Mouse (Mus musculus): ENCODE results near the gene Caskin1. TPM values are rescaled to one million over a fixed set of nuclear protein-coding genes. Genes with fewer than 3 reads are reported as not detected.

Gene Caskin1
- polyA plus RNA-seq, 1 experiment = 0.34 TPM

GRCm38 (mm10) chr17:24507129-24507664 lies 18.8 kb downstream of the Caskin1 start:
- Histone ChIP-seq H3K27ac (ENCODE audit: insufficient read depth, low read depth, low read length) (no peak overlapping the region), H3K4me1 (ENCODE audit: control insufficient read depth, insufficient read depth, low read length) (no peaks in the 10 kb centered on the region), H3K4me3 (ENCODE audit: insufficient read depth, low read length) (no peak overlapping the region)
- no peak for TF ChIP-seq CTCF (IDR thresholded peaks at IDR 0.05; ENCODE audit: low read depth, low read length)
- no peak for TF ChIP-seq POLR2A (IDR thresholded peaks at IDR 0.05; ENCODE audit: borderline replicate concordance, low read depth, low read length)

DNA sequence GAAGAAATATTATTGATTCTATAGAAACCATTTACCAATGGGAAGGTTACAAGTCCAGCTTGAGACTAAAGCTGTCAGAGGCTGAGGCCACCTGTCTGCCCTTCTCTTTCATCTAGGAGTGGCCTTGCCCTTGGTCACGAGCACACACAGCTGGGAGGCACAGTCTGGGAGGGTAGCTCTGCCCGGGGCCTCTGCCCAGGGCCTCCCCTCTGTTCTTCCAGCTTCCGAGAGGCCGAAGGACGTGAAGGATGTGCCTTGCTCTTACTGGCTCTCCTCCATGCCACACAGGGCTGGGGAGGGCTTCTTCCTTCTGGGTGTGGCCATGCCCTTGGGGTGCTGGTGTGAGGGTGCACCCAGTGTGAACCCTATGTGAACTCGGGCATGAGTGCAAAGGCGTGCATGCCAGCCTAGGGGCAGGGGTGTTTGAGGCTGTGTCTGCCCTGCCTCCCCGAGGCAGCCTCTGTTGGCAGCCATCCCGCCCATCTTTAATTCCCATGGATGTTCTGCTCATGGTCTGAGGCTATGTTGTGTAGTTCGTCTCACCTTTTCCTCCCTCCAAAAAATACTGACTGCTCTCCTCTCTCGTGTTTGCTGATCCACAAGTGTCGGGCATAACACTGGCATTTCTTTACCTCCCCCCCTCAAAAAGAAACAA lies 19.5 kb downstream of the Caskin1 start:
- H3K4me3 ChIP-seq (ENCODE audit: insufficient read depth, low read length) = no peak overlapping the region
- H3K27ac ChIP-seq (ENCODE audit: insufficient read depth, low read depth, low read length) = no peak overlapping the region
- no peak for TF ChIP-seq POLR2A (IDR thresholded peaks at IDR 0.05; ENCODE audit: borderline replicate concordance, low read depth, low read length)
- no peak for TF ChIP-seq CTCF (IDR thresholded peaks at IDR 0.05; ENCODE audit: low read depth, low read length)
- no peaks in the 10 kb centered on the region for H3K4me1 ChIP-seq (ENCODE audit: control insufficient read depth, insufficient read depth, low read length)

DNA sequence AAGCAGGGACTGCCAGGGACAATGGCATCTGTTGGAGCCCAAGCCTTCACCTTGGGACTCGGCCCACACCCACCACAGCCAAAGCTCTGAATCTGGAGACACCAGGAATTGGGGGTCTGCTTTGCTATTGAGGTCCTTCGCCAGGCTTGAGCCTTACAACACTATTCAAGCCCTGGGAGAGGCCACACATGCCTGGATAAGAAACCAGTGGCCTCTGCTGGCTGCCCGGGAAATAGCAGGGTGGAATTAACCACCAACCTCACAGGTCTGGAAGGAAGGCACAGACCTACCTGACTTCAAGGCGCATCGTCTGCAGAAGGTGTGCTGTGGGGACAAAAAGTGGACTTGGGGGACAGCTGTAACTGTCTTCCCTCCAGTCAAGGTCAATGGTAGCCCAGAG lies 25.2 kb downstream of the Caskin1 start:
- H3K4me3 ChIP-seq (ENCODE audit: insufficient read depth, low read length) = no peak overlapping the region
- H3K27ac ChIP-seq (ENCODE audit: insufficient read depth, low read depth, low read length) = no peak overlapping the region
- TF ChIP-seq POLR2A (IDR thresholded peaks at IDR 0.05; ENCODE audit: borderline replicate concordance, low read depth, low read length) (no peak), CTCF (IDR thresholded peaks at IDR 0.05; ENCODE audit: low read depth, low read length) (no peak)
- H3K4me1 ChIP-seq (ENCODE audit: control insufficient read depth, insufficient read depth, low read length) = no peaks in the 10 kb centered on the region

DNA sequence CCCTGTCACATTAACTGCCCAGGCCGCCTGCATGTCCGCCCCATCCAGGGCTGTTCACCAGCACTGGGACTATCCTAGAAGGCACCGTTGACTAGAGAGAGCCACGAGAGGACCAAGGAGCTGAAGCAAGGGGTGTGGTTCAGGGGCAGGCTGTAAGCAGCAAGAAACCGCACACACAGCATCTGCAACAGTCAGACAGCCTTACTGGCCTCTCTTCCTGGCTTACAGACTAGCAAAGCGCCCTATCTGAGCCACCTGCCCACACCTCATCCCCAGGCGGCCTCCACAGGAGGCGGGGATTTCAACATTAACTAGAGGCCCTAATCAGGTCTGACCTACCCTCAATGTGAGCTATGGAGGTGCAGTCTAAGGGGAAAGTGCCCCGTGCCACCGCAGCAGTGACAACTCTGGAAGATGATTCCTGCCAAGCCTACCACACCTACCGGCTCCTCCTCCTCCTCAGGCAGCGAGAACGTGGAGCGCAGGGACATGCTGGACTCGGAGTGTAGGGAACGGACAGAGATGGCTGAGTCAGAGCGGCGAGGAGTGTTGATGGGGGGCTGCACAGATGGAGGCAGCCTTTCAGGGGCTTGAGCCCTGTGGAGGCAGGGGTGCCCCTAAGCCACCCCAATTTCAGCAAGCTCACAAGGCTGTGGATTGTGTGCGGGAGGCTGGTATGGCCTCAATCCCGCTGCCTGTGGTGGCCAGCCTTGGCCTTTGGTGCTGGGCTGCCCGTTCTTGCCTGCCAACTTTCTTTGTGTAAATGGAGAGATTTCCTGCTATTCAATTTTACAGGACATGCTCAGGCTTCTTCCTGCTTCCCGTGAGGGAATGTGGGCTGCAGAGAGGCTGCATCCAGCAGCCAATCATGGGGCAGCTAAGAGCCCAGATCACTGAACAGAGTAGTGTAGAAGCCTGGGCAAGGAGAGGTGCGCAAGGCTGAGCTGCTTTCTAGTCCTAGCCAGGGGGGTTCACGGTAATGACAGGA lies 26.2 kb downstream of the Caskin1 start:
- no peaks in the 10 kb centered on the region for H3K4me1 ChIP-seq (ENCODE audit: control insufficient read depth, insufficient read depth, low read length)
- H3K4me3 ChIP-seq (ENCODE audit: insufficient read depth, low read length) = no peak overlapping the region
- TF ChIP-seq POLR2A (IDR thresholded peaks at IDR 0.05; ENCODE audit: borderline replicate concordance, low read depth, low read length) (no peak), CTCF (IDR thresholded peaks at IDR 0.05; ENCODE audit: low read depth, low read length) (no peak)
- no peak overlapping the region for H3K27ac ChIP-seq (ENCODE audit: insufficient read depth, low read depth, low read length)

DNA sequence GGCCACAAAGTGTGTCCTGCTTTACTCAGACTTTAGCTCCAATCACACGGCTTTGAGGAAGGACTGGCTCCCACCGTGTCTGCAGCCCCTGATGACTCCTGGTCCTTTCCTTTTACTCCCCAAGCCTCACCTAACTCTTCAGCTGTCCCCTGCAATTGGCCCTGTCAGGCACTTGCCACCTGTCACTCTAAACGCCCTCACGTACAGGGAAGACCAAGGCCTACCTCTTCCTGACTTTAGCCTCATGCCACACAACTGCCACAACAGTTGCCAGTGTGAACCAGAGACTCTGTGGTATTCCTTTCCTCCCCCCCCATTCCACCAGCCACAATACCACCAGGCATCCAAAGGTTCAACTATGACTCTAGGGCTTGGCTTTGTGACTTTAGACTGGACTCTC lies 32.0 kb downstream of the Caskin1 start:
- H3K4me1 ChIP-seq (ENCODE audit: control insufficient read depth, insufficient read depth, low read length) = peaks cover 16% of the 10 kb centered on the region
- H3K4me3 ChIP-seq (ENCODE audit: insufficient read depth, low read length) = no peak overlapping the region
- TF ChIP-seq POLR2A (IDR thresholded peaks at IDR 0.05; ENCODE audit: borderline replicate concordance, low read depth, low read length) (no peak), CTCF (IDR thresholded peaks at IDR 0.05; ENCODE audit: low read depth, low read length) (no peak)
- H3K27ac ChIP-seq (ENCODE audit: insufficient read depth, low read depth, low read length) = no peak overlapping the region

GRCm38 (mm10) chr17:24524734-24525133 lies 36.3 kb downstream of the Caskin1 start:
- Histone ChIP-seq H3K4me3 (ENCODE audit: insufficient read depth, low read length) (no peak overlapping the region), H3K27ac (ENCODE audit: insufficient read depth, low read depth, low read length) (no peak overlapping the region), H3K4me1 (ENCODE audit: control insufficient read depth, insufficient read depth, low read length) (peaks cover 29% of the 10 kb centered on the region)
- no peak for TF ChIP-seq POLR2A (IDR thresholded peaks at IDR 0.05; ENCODE audit: borderline replicate concordance, low read depth, low read length)
- no peak for TF ChIP-seq CTCF (IDR thresholded peaks at IDR 0.05; ENCODE audit: low read depth, low read length)

DNA sequence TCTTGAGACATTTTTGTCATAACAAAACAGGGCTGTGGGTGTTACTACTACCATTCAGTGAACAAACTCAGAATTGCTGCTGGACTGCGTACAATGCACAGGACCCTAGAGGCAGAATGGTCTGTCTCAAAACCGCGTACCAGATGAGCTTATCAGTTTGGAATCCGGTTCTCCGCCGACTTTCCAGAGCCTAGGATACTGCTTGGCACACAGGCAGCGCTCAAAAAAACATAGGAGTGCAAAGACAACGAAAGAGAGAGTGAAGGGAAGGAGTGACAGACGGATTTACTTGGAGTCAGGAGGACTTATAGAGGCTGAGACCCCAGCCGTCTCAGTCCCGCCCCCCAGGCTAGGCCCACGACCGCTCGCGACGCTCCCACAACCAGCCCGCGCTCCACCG lies 38.9 kb downstream of the Caskin1 start:
- peak overlapping the region; percentile 96 for H3K4me3 ChIP-seq (ENCODE audit: insufficient read depth, low read length)

GRCm38 (mm10) chr17:24527723-24528559 lies 39.5 kb downstream of the Caskin1 start, which contains the start of gene Traf7:
TSS of gene Traf7 (minus strand) at chr17:24527938.
- peak within 1 kb of the TSS; percentile 80 for H3K27ac ChIP-seq (ENCODE audit: insufficient read depth, low read depth, low read length)
- peak within 1 kb of the TSS; percentile 96 for H3K4me3 ChIP-seq (ENCODE audit: insufficient read depth, low read length)
- H3K4me1 ChIP-seq (ENCODE audit: control insufficient read depth, insufficient read depth, low read length) = peaks cover 26% of the 10 kb centered on the region
- no peak for TF ChIP-seq CTCF (IDR thresholded peaks at IDR 0.05; ENCODE audit: low read depth, low read length)
- TF ChIP-seq POLR2A (IDR thresholded peaks at IDR 0.05; ENCODE audit: borderline replicate concordance, low read depth, low read length) = peak; percentile 89

More for the DNA sequence above, 38.9 kb downstream of the Caskin1 start:
- TF ChIP-seq CTCF (IDR thresholded peaks at IDR 0.05; ENCODE audit: low read depth, low read length) (no peak), POLR2A (IDR thresholded peaks at IDR 0.05; ENCODE audit: borderline replicate concordance, low read depth, low read length) (no peak)
- peaks cover 26% of the 10 kb centered on the region for H3K4me1 ChIP-seq (ENCODE audit: control insufficient read depth, insufficient read depth, low read length)
- peak overlapping the region; percentile 33; the same call in 1 of the 2 replicates for H3K27ac ChIP-seq (ENCODE audit: insufficient read depth, low read depth, low read length)

DNA sequence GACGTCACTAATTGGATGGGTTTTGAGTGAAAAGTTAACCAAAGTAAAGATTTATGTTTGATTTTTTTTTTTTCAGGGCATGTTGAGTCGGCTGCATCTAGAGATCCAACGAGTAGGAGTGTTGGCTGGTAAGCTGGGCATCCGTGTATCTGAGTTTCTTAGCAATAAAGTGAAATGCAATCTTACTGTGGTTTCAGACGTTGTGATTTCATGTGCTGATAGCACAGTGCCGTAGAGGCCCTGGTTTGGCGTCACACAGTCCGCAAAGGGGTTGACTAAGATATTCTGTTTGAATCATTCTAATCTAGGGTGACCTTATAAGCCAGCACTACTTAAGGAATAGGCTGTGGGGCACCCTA lies 40.1 kb downstream of the Caskin1 start:
- peak overlapping the region; percentile 80 for H3K27ac ChIP-seq (ENCODE audit: insufficient read depth, low read depth, low read length)

More for the DNA sequence above, 40.1 kb downstream of the Caskin1 start:
- TF ChIP-seq POLR2A (IDR thresholded peaks at IDR 0.05; ENCODE audit: borderline replicate concordance, low read depth, low read length) (no peak), CTCF (IDR thresholded peaks at IDR 0.05; ENCODE audit: low read depth, low read length) (no peak)
- Histone ChIP-seq H3K4me1 (ENCODE audit: control insufficient read depth, insufficient read depth, low read length) (peaks cover 26% of the 10 kb centered on the region), H3K4me3 (ENCODE audit: insufficient read depth, low read length) (peak overlapping the region; percentile 72)

Measured in bone marrow macrophage, adult 2 months (primary cell).